Mouse (Mus musculus) large intestine, adult 2 months (tissue): ENCODE measurements around the gene Cabin1. TPM values are rescaled to one million over a fixed set of nuclear protein-coding genes. Genes with fewer than 3 reads are reported as not detected.

Source experiments
- DNase-seq: peaks from one replicate; pipeline ENCODE4 v3.0.0-alpha.2; 2012; ENCODE audit warnings: low read depth, low spot score
- WGBS: fragments of 180-500 bp; shearing (Covaris S2); methylation state at CpG from one replicate; pipeline ENCODE4 v1.1.7; 2018; 5-methylcytosine and 5-hydroxymethylcytosine counted together
- polyA plus RNA-seq: library from polyadenylated mRNA; depleted of rRNA; stranded (reverse); fragments of >200 nt; gene quantifications from 2 replicates; pipeline ENCODE4 v1.2.3, GENCODE M21; 2012; rRNA removed

Gene Cabin1
- polyA plus RNA-seq = 20.3 and 36.0 TPM in 2 replicates

DNA sequence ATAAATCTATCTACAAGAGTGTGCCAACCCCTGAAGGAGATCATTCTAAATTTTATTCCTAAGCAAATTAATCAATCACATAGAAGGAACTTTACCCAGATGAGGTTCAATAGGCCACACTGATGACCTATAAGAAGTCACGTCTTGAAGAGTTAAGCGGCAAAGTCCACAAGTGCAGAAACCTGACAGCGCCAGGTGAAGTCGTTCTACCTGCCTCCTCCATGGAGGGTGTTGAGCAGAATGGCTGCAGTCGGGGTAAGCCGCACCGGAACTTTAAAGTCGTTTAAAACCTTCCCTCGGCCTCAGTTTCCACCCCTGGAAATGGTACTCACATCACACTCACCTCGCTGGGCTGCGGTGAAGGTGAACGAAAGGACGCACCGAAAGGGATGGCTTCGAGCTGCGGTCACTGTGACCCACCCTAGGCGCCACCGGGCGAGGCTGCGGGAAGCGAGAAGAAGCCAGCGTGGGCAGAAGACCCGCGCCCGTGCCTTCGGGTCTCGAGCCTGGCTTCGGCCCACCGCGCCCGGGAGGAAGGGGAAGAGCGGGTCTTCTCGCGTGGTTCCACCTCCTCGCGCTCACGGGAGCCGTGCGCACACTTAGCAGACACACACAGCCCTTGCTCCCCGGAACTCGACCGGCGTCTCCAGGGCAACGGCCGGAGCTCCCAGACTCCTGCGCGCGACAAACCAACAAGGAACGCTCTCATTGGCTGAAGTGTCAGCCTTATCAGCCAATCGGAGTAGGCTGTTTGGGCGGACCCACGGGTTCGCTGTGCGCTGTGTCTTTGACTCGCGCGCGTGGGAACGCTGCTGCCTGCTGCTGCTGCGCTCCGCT, at the start of gene Cabin1:
TSS of gene Cabin1 (minus strand) at position 660 of the 837 bp plus-strand sequence.
- WGBS = under 1% methylated on average over 61 of the region's 61 CpGs
- DNase-seq = peak; percentile 92

DNA sequence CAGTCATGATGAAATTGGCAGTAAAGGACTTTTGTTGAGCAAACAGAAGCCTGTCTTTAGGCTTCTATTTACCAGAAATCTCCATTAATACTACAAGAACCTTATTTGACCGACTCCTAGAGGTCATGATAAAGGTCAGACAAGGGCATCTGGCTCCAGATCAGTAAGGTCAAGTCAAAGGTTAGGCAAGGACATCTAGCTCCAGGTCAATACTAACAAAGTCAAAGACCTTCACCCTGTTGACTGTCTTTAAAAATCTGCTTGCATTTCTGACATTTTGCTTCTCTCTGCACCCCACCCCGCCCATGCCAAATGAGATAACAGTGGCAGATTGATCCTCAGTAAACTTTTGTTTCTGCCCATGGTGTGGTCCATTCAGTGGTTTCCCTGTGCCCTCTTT, 40.1 kb upstream of the Cabin1 start:
- 57% methylated on average over 2 of the region's 2 CpGs for WGBS
- no peak for DNase-seq

DNA sequence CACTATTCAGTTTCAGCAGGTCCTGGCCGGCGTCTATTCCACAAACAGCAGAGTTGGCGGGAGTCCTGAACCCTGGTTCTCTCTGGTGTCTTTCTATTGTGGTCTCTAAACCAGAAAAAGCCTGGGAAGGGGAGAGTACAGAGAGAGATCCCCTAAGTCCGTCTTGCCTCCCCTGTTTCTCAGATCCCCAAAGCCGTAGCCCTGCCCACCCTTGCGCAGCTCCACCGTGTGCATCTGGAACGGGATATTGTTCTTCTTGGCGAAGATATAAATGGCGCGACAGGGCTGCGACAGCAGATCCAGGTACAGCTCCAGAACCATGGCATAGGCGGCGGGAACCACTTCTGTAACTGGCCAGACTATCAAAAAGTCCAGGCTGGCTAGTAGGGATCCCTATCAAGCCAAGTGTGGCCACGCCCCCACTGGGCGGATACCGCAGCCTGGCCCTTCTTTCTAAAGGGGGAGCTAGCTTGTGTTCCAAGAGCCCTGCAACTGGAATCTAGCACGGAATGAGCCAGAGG, 34.1 kb upstream of the Cabin1 start, which contains the start of gene Gstt1:
TSS of gene Gstt1 (minus strand) at position 409 of the 521 bp plus-strand sequence.
- DNase-seq = no peak
- 2% methylated on average over 18 of the region's 18 CpGs for whole genome bisulfite sequencing

DNA sequence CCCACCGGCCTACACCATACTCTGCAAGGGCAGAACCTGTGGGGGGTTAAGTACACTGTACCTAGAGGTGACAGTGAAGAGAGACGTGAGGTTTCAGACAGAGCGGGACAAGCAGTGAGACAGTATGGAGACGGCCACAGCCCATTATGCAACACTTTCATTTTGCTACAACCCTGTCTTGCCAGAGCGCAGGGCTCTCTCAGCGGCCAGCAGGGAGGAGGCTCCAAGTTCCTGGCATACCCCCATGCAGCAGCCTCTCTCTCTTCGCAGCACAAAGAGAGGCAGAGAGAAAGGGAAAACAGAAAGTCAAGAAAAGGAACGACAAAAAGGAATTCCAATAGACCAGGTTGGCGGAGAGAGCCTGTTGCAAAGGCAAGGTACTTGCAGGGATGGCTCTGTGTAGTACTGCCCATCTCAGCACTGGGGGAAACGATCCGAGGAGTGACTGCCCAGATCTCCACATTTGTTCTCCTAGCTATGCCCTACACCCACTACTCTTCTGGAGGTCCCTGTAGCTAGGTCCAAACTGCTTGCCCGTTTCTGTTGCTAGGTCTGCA, 33.6 kb upstream of the Cabin1 start:
- DNase-seq = no peak
- 1% methylated on average over 12 of the region's 12 CpGs for WGBS

DNA sequence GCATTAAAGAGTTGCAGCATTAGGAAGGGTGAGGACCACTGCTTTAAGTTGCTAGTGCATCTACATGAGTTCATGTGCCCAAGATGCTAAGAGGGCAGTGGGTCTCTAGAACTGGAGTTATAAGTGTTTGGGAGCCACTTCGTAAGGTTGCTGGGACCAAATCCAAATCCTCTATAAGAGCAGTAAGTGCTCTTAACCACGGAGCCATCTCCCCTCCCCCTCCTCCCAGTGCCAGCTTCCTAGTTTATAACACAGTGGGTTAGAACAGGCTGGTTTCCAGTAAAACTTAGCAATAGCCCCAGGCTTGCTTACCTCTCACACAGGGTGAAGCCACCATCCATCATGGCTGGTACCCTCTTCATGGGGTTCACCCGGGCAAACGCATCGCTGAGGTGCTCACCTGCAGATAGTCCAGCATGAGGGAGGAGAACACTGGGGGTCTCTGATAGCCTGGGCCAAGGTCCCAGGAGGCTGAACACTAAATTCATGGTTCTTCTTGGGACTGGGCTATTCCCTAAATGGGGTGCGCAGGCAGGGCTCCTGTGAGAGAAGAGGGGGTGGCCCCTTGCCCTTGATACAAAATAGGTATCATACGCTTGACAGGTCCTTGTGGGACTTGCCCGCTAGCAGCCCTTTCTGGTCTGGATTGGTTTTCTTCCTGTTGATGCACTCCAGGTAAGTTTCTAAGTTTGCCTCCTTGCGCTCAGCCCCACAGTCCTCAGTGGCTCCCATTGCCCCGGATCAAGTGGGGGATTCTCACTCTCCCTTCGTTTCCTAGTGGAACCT, 32.8 kb upstream of the Cabin1 start:
- no peak for DNase-seq
- WGBS = 47% methylated on average over 11 of the region's 11 CpGs

DNA sequence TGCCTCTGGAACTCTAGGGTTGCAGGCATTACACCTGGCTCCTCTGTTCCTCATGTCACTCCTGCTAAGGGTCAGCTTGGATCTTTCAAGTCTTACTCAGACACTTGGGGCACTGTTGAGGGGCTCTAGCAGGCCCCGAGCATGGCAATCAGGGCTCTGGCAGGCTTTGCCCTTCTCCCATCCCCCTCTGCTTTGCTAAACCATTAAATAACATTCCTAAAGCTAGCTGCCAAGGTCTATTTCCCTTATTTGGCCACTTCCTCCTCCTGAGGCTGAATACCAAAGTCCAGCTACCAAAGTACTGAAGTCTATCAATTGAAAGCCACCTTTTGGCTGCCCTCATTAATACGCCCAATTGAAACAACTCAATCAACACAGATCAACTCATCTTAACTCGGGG, 30.7 kb upstream of the Cabin1 start:
- WGBS = 14% methylated on average over 3 of the region's 3 CpGs
- DNase-seq = no peak

DNA sequence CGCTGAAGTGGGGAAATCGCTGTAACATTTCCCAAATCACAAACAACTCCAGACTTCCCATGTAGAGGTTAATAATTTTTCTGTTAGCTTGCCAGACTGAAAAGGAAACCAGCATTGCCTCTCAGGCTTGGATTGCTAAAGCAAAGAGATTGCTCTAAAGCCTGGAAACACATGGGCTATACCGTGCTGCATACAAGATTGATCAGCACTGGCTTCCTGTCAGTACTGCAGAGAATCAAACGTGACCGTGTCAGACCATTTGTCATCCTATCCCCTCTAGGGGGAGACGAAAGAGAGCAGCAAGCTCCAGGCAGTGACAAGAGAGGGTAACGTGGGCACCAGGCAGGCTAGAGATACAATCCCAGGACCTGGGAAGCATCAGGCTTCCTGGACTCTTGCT, 26.6 kb upstream of the Cabin1 start:
- DNase-seq = no peak
- 30% methylated on average over 7 of the region's 7 CpGs for WGBS

DNA sequence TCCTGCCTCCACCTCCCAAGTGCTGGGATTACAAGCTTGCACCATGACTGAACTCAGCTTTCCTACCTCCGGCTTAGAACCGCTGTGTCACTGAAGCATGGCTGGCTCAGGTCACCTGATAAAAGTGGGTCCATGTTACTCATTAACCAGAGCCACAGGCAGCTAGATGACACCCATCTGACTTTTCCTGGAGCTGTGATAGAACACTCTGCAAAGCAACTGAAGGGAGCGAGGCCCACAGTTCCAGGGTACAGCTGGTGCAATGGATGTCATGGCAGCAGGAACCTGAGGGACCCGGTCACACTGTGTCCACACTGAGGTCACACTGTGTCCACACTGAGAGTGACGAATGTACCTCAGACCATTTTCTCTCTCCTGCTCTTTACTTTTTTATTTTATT, 25.7 kb upstream of the Cabin1 start:
- DNase-seq = no peak
- 41% methylated on average over 5 of the region's 5 CpGs for WGBS

DNA sequence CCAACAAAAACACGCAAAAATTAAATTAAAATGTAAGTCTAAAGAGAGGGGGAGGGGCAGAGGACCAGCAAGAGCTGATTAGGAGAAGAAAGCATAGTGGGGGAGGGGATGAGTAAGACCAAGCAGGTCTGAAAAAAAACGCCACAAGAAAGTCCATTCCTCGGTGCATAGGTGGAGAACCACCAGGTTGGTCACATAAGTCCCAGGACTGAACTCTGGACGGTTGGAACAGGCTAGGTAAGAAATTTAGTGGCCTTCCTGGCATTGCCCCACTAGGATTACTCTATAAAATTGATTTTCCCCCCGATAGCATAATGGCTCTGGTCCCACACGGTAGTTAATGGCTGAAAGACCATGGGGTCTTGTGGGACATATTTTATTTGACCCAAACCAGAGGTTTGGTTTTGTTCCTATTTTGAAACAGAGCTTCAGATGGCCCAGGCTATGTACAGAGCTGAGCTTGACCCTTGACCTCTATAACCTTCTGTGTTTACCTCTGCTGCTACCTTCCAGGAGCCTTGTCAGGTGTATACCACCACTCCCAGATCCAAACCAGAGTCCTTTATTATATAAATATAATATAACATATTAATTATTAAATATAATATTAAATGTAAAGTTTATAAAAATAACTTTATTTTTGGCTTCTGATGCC, 25.1 kb upstream of the Cabin1 start:
- no peak for DNase-seq
- 75% methylated on average over 6 of the region's 6 CpGs for WGBS

DNA sequence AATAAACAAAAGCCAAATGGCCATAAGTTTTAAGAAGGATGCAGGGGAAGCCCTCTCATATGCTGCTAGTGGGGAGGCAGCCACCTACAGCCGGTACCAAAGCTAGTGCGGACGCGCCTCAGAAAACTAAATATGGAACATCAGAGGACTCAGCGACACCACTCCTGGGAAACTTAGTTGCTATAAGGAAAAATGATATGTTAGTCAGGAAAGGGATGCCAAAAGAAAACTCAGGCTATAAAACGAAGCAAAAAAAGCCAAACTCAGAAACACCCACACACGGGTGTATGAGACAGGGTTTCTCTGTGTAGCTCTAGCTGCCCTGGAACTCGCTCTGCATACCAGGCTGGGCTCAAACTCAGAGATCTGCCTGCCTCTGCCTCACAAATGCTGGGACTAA, 24.1 kb upstream of the Cabin1 start:
- no peak for DNase-seq
- 94% methylated on average over 8 of the region's 8 CpGs for WGBS

DNA sequence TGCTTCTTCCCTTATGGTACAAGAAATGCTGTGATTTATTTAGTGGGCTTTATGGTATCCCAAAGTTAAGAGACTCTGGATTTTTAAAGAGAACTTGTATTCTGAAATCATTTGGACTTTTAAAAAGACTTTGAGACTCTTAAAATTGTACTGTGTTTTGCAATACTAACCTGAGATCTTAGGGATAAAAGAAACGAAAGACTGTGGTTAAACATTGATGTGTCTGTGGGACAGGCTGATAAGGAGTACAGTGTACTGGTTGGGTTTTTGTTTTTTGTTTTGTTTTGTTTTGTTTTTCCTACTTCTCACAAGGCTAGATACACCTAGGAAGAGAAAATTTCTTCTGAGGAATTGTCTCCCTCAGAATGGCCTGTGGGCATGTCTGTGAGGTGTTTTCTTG, 21.3 kb upstream of the Cabin1 start:
- DNase-seq = no peak
- 72% methylated on average over 1 of the region's 1 CpGs for WGBS

DNA sequence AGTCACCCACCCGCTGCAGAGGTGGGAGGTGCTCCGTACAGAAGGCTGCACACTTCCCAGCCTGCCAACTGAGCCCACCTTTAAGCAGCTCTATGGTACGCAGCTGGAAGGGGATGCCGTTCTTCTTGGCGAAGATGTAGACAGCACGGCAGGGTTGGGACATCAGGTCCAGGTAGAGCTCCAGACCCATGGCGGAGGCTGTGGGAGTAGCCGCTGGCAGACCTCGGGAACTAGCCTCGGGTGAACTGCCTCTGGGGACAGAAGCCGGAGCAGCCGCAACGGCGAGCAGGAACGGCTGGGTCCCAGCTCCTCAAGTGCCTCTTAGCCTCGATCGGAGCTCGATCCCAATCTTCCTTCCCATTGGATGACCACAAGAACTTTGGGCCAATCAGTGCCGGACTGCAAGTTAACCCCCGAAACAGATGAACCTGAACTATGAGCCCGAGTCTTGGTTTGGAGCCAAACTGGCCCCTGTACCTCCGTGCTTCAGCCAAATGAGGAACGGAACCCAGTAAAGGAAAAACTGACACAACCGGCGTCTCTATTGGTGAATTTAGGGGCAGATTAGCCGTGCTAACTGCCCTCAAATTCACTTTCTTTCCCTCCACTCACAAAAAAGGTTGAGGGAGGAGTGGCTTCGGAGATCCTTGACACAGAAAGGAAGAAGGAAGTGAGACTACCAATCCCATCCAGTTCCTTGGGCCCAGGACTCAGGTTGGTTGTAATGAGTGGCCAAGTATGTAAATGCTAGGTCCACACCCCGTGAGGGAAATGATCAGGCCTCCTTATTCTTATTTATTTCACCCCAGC, 16.8 kb upstream of the Cabin1 start, which contains the start of the genes Gm20441 and Gstt3:
TSS of gene Gm20441 (minus strand) at position 186 of the 810 bp plus-strand sequence.
TSS of gene Gstt3 (minus strand) at position 646 of the 810 bp plus-strand sequence.
- peak; percentile 93 for DNase-seq
- under 1% methylated on average over 28 of the region's 28 CpGs for WGBS

DNA sequence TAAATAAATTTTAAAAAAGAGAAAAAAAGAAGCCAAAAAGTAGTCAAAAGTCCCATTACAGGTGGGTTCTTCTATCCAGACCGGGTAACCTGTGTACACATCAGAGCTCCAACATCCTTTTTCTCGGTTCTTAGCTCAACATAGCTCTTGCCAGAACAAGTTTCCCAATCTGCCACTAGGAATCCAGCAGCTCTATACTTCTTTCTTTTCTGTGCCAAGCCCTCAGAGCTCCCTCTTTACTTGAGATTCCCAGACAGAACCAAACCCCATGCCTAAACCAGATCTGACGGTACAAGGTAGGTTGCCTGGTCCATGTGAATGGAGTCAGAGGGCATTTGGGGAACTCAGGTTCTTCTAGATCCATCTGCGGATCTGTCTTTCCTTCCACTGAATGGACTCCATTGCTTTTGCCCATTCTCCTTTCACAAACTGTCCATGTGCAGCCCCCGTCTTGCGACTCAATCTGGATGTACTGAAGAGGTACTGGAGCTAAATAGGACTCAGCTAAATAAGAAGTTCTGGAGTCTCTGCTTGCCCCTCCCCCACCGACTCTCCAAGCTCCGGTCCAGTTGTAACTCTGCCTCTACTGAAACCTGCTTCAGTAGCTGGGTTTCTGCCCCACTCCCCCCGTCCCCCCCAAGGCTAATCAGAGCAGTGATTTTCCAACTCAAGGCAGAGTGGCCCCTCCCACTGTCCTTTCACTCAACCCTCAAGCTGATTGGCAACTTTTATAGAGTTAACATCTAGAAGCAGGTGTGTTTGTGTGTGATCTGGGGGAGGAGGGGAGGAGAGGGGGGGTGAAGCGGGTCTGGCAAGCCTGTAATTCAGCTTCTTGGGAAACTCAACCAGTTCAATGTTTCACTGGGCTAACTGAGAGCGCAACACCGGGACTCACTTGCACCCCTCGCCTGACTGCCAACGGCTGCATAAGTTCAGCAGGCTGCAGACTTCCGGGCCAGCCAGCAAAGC, 15.3 kb upstream of the Cabin1 start:
- DNase-seq = no peak

DNA sequence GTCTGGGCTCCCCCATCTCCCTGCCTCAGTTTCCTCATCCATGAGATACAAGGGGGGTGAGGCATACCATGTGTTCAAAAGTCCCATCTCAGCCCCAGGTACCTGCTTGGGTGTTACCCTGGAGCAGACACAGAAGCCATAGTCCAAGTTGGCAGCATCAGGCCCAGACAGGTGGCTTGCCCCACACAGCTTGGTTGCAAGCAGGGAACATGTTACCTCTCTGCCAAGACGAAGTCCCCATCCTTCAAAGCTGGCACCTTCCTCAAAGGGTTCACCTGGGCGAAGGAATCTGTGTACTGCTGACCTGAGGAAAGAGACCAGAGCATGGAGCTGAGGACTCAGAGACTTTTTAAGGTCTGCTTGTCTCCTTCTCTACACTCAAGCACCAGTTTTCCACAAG, 13.7 kb upstream of the Cabin1 start:
- 98% methylated on average over 2 of the region's 2 CpGs for WGBS
- DNase-seq = no peak

More for the DNA sequence above, 15.3 kb upstream of the Cabin1 start:
- WGBS = 28% methylated on average over 15 of the region's 15 CpGs

DNA sequence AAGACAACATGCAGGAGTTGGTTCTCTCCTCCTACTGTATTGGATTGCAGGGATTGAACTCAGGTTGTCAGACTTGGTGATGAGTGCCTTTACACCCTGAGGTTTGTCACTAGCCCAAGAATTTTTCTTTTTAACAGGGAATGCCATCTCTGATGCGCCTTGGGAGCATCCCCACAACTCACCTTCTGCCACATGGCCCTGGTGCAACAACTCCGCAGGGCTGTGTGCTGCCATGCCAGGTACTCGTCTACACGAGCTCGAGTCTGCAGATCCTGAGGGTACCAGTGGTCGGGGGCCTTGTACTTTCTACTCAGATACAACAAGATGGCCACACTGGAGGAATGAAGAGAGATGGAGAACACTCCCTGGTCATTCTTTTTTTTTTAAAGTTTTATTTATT, 12.4 kb upstream of the Cabin1 start:
- no peak for DNase-seq
- WGBS = 93% methylated on average over 6 of the region's 6 CpGs

DNA sequence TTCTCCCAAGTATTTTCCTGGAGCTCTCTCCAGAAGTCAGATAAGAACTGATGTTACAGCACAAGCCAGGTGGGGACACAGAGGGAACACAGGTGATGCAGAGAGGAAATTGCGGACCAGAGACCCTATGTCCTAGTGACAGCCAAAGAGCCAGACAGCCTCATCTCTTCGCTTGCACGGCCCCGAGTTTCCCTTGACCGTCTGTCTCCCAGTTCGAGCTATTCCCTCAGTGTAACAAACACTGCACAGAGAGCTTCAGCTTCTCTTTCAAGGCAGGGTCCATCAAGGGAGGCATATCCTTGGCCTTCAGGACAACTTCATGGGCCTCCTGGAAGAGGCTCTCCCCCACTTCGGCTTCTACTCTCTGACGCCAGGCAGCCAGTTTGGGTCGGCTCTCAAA, 10.4 kb upstream of the Cabin1 start:
- DNase-seq = no peak
- WGBS = 92% methylated on average over 9 of the region's 9 CpGs

DNA sequence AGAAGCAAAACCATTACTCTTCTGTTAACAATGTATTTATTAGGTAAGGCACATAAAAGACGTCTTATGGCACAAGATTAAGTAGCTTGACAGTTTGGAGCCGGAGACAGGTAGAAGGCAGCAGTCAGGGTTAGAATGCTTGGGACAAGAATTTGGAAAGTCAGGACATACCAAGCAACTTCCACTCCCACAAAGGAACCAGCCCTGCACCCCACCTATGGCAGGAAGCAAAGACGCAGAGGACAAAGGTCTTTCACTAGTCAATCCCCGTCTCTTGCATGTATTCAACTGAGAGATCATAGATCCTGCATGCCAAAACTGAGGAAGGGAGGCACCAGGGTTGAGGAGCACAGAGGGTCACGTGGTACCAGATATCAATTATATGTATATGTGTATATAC, 10.0 kb upstream of the Cabin1 start:
- WGBS = 84% methylated on average over 5 of the region's 5 CpGs
- no peak for DNase-seq
